In the genomic region with DNA sequence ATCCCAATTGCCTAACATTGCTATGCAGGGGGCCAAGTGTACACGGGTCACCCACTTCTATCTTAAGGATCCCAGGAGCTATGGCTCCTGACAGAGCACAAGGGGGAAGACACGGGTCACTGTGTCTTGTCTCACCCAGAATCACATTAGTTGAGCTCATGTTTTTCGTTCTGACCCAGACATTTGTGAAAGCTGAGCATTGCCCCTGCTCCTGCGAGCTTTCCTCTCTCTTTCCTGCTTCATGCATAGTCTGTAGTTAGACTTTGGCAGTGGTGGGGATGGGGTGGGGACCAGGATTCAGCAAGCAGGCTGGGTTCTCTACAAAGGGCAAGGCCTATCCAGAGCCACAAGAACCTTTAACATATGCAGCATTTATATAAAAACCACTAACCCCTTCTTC, we compare ENCODE assay signal across 25 mouse cellular contexts.
"Had no signal": no experiment of that assay in that cellular context is flagged by ENCODE, and none has a peak within 500 bp of the region (broad histone marks: within the 10 kb centered on the region; RNA-seq: fewer than 3 reads in every experiment).

No protein-coding gene starts in this region.

- H3K4me2 ChIP-seq: heart, embryonic 13.5 days; heart, embryonic 15.5 days; hindbrain, embryonic 13.5 days; hindbrain, embryonic 15.5 days; kidney, embryonic 15.5 days; limb, embryonic 13.5 days; limb, embryonic 15.5 days; liver, embryonic 12.5 days had no signal

- H3K27me3 ChIP-seq: heart, embryonic 13.5 days; heart, embryonic 15.5 days; hindbrain, embryonic 13.5 days; hindbrain, embryonic 15.5 days; kidney, embryonic 15.5 days; limb, embryonic 13.5 days; limb, embryonic 15.5 days; liver, embryonic 12.5 days had no signal

- H3K9ac ChIP-seq: heart, embryonic 13.5 days; heart, embryonic 15.5 days; hindbrain, embryonic 13.5 days; hindbrain, embryonic 15.5 days; kidney, embryonic 15.5 days; limb, embryonic 13.5 days; limb, embryonic 15.5 days; liver, embryonic 12.5 days; liver, embryonic 14.5 days had no signal

- H3K4me1 ChIP-seq: heart, embryonic 13.5 days; heart, embryonic 15.5 days; hindbrain, embryonic 13.5 days; hindbrain, embryonic 15.5 days; kidney, embryonic 15.5 days; limb, embryonic 15.5 days; liver, embryonic 12.5 days had no signal

- H3K4me3 ChIP-seq: heart, embryonic 13.5 days; heart, embryonic 15.5 days; hindbrain, embryonic 13.5 days; hindbrain, embryonic 15.5 days; kidney, embryonic 15.5 days; limb, embryonic 13.5 days; limb, embryonic 15.5 days; liver, embryonic 12.5 days had no signal

- H3K9me3 ChIP-seq: heart, embryonic 13.5 days; heart, embryonic 15.5 days; hindbrain, embryonic 13.5 days; hindbrain, embryonic 15.5 days; kidney, embryonic 15.5 days; limb, embryonic 13.5 days; limb, embryonic 15.5 days; liver, embryonic 12.5 days had no signal

- DNase-seq: gastrocnemius, postnatal 14 days; gastrocnemius, postnatal 36 days; heart, adult 18-20 months; heart, postnatal 14 days; heart, postnatal 36 days; kidney, adult 11 months; kidney, adult 2 months; kidney, adult 9 months; kidney, postnatal 14 days; kidney, postnatal 36 days; layer of hippocampus, adult 9-11 months; layer of hippocampus, postnatal 36 days; left cerebral cortex, postnatal 4 days had no signal

- H3K36me3 ChIP-seq: liver, embryonic 12.5 days had no signal

- ATAC-seq: hindbrain, postnatal 0 days; intestine, embryonic 16.5 days; liver, embryonic 12.5 days had no signal

- H3K27ac ChIP-seq: heart, embryonic 13.5 days; heart, embryonic 15.5 days; hindbrain, embryonic 13.5 days; hindbrain, embryonic 15.5 days; hindbrain, postnatal 0 days; kidney, embryonic 15.5 days; kidney, postnatal 0 days; limb, embryonic 13.5 days; limb, embryonic 15.5 days; liver, embryonic 12.5 days; liver, embryonic 14.5 days had no signal
